Mouse (Mus musculus): ENCODE data around the gene Casd1.

DNA sequence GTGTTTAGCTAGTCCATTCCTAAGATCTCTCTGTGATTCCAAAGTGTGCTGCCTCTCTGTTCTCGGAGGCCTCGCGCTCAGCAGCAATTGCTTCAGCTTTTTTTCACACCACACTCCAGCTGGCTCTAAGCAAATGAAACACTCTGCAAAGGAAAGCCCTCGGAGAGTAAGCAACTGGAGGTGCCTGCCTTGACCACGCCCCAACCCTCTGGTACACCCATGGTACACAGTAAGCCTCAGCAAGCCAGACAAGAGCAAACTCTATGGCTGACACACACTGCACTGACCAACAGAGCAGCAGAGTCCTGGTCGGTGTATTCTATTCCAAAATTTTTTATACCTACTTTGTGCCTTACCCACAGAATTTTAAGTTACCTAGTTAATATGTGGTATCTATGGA is 17.2 kb upstream of the Casd1 start:
- TF ChIP-seq CTCF (IDR thresholded peaks at IDR 0.05; ENCODE audit: extremely low read depth, insufficient read depth, insufficient read length, insufficient replicate concordance): no peak
- TF ChIP-seq POLR2A (IDR thresholded peaks at IDR 0.05; ENCODE audit: low read depth, low read length): no peak
